Mouse (Mus musculus) myocyte (in vitro differentiated cells): Measurements from ENCODE around the gene Gm26938. TPM values are rescaled to one million over a fixed set of nuclear protein-coding genes. Genes with fewer than 3 reads are reported as not detected.

ENCODE experiments used
- H3K27me3 ChIP-seq: one replicate; pipeline ENCODE4 v1.6.1; 2011; ENCODE audit not compliant: control insufficient read depth, insufficient read depth, insufficient read length
- H3K36me3 ChIP-seq: one replicate; pipeline ENCODE4 v1.6.1; 2011; ENCODE audit not compliant: control insufficient read depth, insufficient read depth
- H3K4me2 ChIP-seq: one replicate; pipeline ENCODE4 v1.6.1; 2011; ENCODE audit warnings: low read depth, control low read depth
- H3K4me3 ChIP-seq: one replicate; pipeline ENCODE4 v1.5.1; 2011; ENCODE audit warnings: mild to moderate bottlenecking, control low read depth, moderate library complexity
- H3K79me2 ChIP-seq: one replicate; pipeline ENCODE4 v1.6.1; 2011; ENCODE audit not compliant: control insufficient read depth, insufficient read depth
- H3ac ChIP-seq: one replicate; pipeline ENCODE4 v1.6.1; 2011; ENCODE audit not compliant: control insufficient read depth, insufficient read length
- CEBPB ChIP-seq: IDR thresholded peaks from 2 replicates; pipeline ENCODE4 v1.6.1; 2011; ENCODE audit warnings: mild to moderate bottlenecking, moderate library complexity; ENCODE audit not compliant: poor library complexity, insufficient read depth, severe bottlenecking
- E2F4 ChIP-seq: IDR thresholded peaks from one replicate; pipeline ENCODE4 v1.6.1; 2011; ENCODE audit warnings: mild to moderate bottlenecking, control low read depth, moderate library complexity; ENCODE audit not compliant: insufficient read depth
- MAX ChIP-seq: IDR thresholded peaks from one replicate; pipeline ENCODE4 v1.6.1; 2011; ENCODE audit warnings: low read depth, mild to moderate bottlenecking, control low read depth
- MYOD1 ChIP-seq, 3 experiments: IDR thresholded peaks; one replicate each; pipeline ENCODE4 v1.6.1; 2011; ENCODE audit warnings: control low read depth in 2 of 3, low read depth in 2 of 3, mild to moderate bottlenecking in 2 of 3, moderate library complexity in 1 of 3; ENCODE audit not compliant: insufficient read length in 2 of 3, control insufficient read depth in 1 of 3
- MYOG ChIP-seq, 3 experiments: IDR thresholded peaks; one replicate each; pipeline ENCODE4 v1.6.1; 2011; ENCODE audit warnings: control low read depth in 2 of 3, low read depth in 2 of 3, mild to moderate bottlenecking in 2 of 3; ENCODE audit not compliant: insufficient read length in 2 of 3, control insufficient read depth in 1 of 3, insufficient read depth in 1 of 3
- POLR2A ChIP-seq: IDR thresholded peaks from one replicate; pipeline ENCODE4 v1.6.1; 2011; ENCODE audit warnings: low read depth, mild to moderate bottlenecking, control low read depth, moderate library complexity; ENCODE audit not compliant: insufficient read length
- POLR2AphosphoS2 ChIP-seq: IDR thresholded peaks from one replicate; pipeline ENCODE4 v1.6.1; 2011; ENCODE audit warnings: low read depth, control low read depth; ENCODE audit not compliant: insufficient read length
- REST ChIP-seq: IDR thresholded peaks from one replicate; pipeline ENCODE4 v1.6.1; 2011; ENCODE audit warnings: mild to moderate bottlenecking, control low read depth, moderate library complexity; ENCODE audit not compliant: insufficient read depth, insufficient read length
- SRF ChIP-seq: IDR thresholded peaks from one replicate; pipeline ENCODE4 v1.6.1; 2011; ENCODE audit warnings: low read depth; ENCODE audit not compliant: control insufficient read depth, insufficient read length
- TCF12 ChIP-seq: IDR thresholded peaks from one replicate; pipeline ENCODE4 v1.6.1; 2011; ENCODE audit warnings: mild to moderate bottlenecking, control low read depth; ENCODE audit not compliant: poor library complexity, insufficient read depth, severe bottlenecking
- TCF3 ChIP-seq: IDR thresholded peaks from one replicate; pipeline ENCODE4 v1.6.1; 2011; ENCODE audit warnings: low read depth, control low read depth; ENCODE audit not compliant: insufficient read length
- USF1 ChIP-seq: IDR thresholded peaks from one replicate; pipeline ENCODE4 v1.6.1; 2011; ENCODE audit warnings: low read depth, mild to moderate bottlenecking, control low read depth, moderate library complexity
- polyA plus RNA-seq: library from polyadenylated mRNA; unstranded; fragments of >200 nt; fragmentation: generic; extraction: Trizol; gene quantifications from one replicate; pipeline ENCODE4 v1.2.1, GENCODE M21; 2012; ENCODE audit warnings: missing spikeins

The Gm26938 gene
- polyA plus RNA-seq, 1 experiment = not detected

GRCm38 (mm10) chr5:139819538-139820181, 6.5 kb downstream of the Gm26938 start, which contains the start of gene Tmem184a:
Gene Tmem184a, minus strand, starts transcription at chr5:139819917.
- H3K4me2 ChIP-seq = peak within 1 kb of the TSS; percentile 36
- peaks cover 8% of the 10 kb centered on the region for H3K36me3 ChIP-seq
- H3K4me3 ChIP-seq = no peak within 1 kb of the TSS
- peak; percentile 9 for TF ChIP-seq POLR2AphosphoS2
- TF ChIP-seq SRF = no peak
- no peak for TF ChIP-seq TCF12
- TF ChIP-seq TCF3 = no peak
- TF ChIP-seq MYOG (IDR thresholded peaks at IDR 0.05; ENCODE audit: control insufficient read depth in 1 of 3, insufficient read depth in 1 of 3, insufficient read length in 2 of 3, low read depth in 2 of 3) = peak in 1 of 3 experiments; percentile 11
- no peak for TF ChIP-seq MAX
- no peak for TF ChIP-seq MYOD1 (IDR thresholded peaks at IDR 0.05; ENCODE audit: control insufficient read depth in 1 of 3, insufficient read length in 2 of 3, low read depth in 2 of 3)
- no peaks in the 10 kb centered on the region for H3K27me3 ChIP-seq
- no peak within 1 kb of the TSS for H3ac ChIP-seq
- no peaks in the 10 kb centered on the region for H3K79me2 ChIP-seq

- no peaks in the 10 kb centered on the region for H3K79me2 ChIP-seq
- peaks cover 5% of the 10 kb centered on the region for H3K27me3 ChIP-seq
- TF ChIP-seq POLR2AphosphoS2 (no peak), CEBPB (no peak), USF1 (no peak), TCF12 (no peak), SRF (no peak), MAX (no peak), MYOG (IDR thresholded peaks at IDR 0.05; ENCODE audit: control insufficient read depth in 1 of 3, insufficient read depth in 1 of 3, insufficient read length in 2 of 3, low read depth in 2 of 3) (no peak), MYOD1 (IDR thresholded peaks at IDR 0.05; ENCODE audit: control insufficient read depth in 1 of 3, insufficient read length in 2 of 3, low read depth in 2 of 3) (no peak)
- no peak overlapping the region for H3K4me3 ChIP-seq
- peaks cover 7% of the 10 kb centered on the region for H3K36me3 ChIP-seq
- H3K4me2 ChIP-seq = peak overlapping the region; percentile 36
- no peak overlapping the region for H3ac ChIP-seq
These were observed 7.4 kb downstream of the Gm26938 start for GRCm38 (mm10) chr5:139818801-139819200.

GRCm38 (mm10) chr5:139818056-139818455, 8.2 kb downstream of the Gm26938 start:
- TF ChIP-seq POLR2AphosphoS2 = no peak
- TF ChIP-seq E2F4 = no peak
- no peak for TF ChIP-seq USF1
- no peak for TF ChIP-seq MAX
- no peak for TF ChIP-seq MYOD1 (IDR thresholded peaks at IDR 0.05; ENCODE audit: control insufficient read depth in 1 of 3, insufficient read length in 2 of 3, low read depth in 2 of 3)
- TF ChIP-seq TCF12 = no peak
- no peak for TF ChIP-seq TCF3
- no peak for TF ChIP-seq MYOG (IDR thresholded peaks at IDR 0.05; ENCODE audit: control insufficient read depth in 1 of 3, insufficient read depth in 1 of 3, insufficient read length in 2 of 3, low read depth in 2 of 3)
- TF ChIP-seq REST = no peak
- TF ChIP-seq CEBPB = no peak
- no peak for TF ChIP-seq POLR2A
- H3K79me2 ChIP-seq = no peaks in the 10 kb centered on the region
- no peaks in the 10 kb centered on the region for H3K36me3 ChIP-seq
- no peak overlapping the region for H3K4me3 ChIP-seq
- no peak overlapping the region for H3ac ChIP-seq
- no peak overlapping the region for H3K4me2 ChIP-seq
- H3K27me3 ChIP-seq = peaks cover 9% of the 10 kb centered on the region

GRCm38 (mm10) chr5:139817292-139817691, 8.9 kb downstream of the Gm26938 start:
- TF ChIP-seq SRF = no peak
- no peak for TF ChIP-seq TCF3
- TF ChIP-seq MYOG (IDR thresholded peaks at IDR 0.05; ENCODE audit: control insufficient read depth in 1 of 3, insufficient read depth in 1 of 3, insufficient read length in 2 of 3, low read depth in 2 of 3) = no peak
- TF ChIP-seq POLR2AphosphoS2 = no peak
- no peak for TF ChIP-seq TCF12
- TF ChIP-seq POLR2A = no peak
- TF ChIP-seq MYOD1 (IDR thresholded peaks at IDR 0.05; ENCODE audit: control insufficient read depth in 1 of 3, insufficient read length in 2 of 3, low read depth in 2 of 3) = no peak
- TF ChIP-seq USF1 = no peak
- no peak for TF ChIP-seq E2F4
- no peak for TF ChIP-seq CEBPB
- TF ChIP-seq MAX = no peak
- no peak for TF ChIP-seq REST
- Histone ChIP-seq H3K4me2 (no peak overlapping the region), H3ac (no peak overlapping the region), H3K4me3 (no peak overlapping the region), H3K79me2 (no peaks in the 10 kb centered on the region), H3K36me3 (no peaks in the 10 kb centered on the region), H3K27me3 (peaks cover 15% of the 10 kb centered on the region)

- H3K4me2 ChIP-seq = no peak overlapping the region
- H3K27me3 ChIP-seq = peaks cover 21% of the 10 kb centered on the region
- TF ChIP-seq USF1 = no peak
- TF ChIP-seq SRF = no peak
- TF ChIP-seq E2F4 = no peak
- TF ChIP-seq TCF12 = no peak
- TF ChIP-seq MYOD1 (IDR thresholded peaks at IDR 0.05; ENCODE audit: control insufficient read depth in 1 of 3, insufficient read length in 2 of 3, low read depth in 2 of 3) = no peak
- TF ChIP-seq TCF3 = no peak
- H3K79me2 ChIP-seq = no peaks in the 10 kb centered on the region
- no peaks in the 10 kb centered on the region for H3K36me3 ChIP-seq
- H3ac ChIP-seq = no peak overlapping the region
- H3K4me3 ChIP-seq = no peak overlapping the region
These were observed 9.8 kb downstream of the Gm26938 start for GRCm38 (mm10) chr5:139816445-139816844.
